Mouse (Mus musculus) cerebellum, adult 2 months (tissue): Measurements from ENCODE around the gene Kif11. TPM values are rescaled to one million over a fixed set of nuclear protein-coding genes. Genes with fewer than 3 reads are reported as not detected.

ENCODE experiments used
- DNase-seq, 2 experiments: peaks; one replicate each; pipeline ENCODE4 v3.0.0; 2021
- H3K27ac ChIP-seq: fragments of 200-500 bp; 2 replicates; pipeline ENCODE4 v1.5.1; 2012; ENCODE audit warnings: low read length, control low read depth, inconsistent platforms; ENCODE audit not compliant: insufficient read depth
- H3K27me3 ChIP-seq: fragments of 200-500 bp; 2 replicates; pipeline ENCODE4 v1.6.1; 2012; ENCODE audit warnings: inconsistent platforms, mild to moderate bottlenecking, low read length, moderate library complexity; ENCODE audit not compliant: control insufficient read depth, insufficient read depth
- H3K4me1 ChIP-seq: fragments of 200-500 bp; 2 replicates; pipeline ENCODE4 v1.6.1; 2011; ENCODE audit warnings: low read length; ENCODE audit not compliant: control insufficient read depth, insufficient read depth
- H3K4me3 ChIP-seq: fragments of 200-500 bp; replicated peaks from 2 replicates; pipeline ENCODE3; 2011; ENCODE audit warnings: mild to moderate bottlenecking, low read depth, low read length, control low read depth; ENCODE audit not compliant: insufficient read depth
- CTCF ChIP-seq: fragments of 200-500 bp; IDR thresholded peaks from 2 replicates; pipeline ENCODE4 v1.5.1; 2011; ENCODE audit warnings: low read depth, mild to moderate bottlenecking, control low read depth, low read length, moderate library complexity, borderline replicate concordance; ENCODE audit not compliant: insufficient read depth
- POLR2A ChIP-seq: fragments of 200-500 bp; IDR thresholded peaks from 2 replicates; pipeline ENCODE4 v1.6.1; 2011; ENCODE audit warnings: low read length, control low read depth, borderline replicate concordance; ENCODE audit not compliant: insufficient read depth
- WGBS: fragments of 180-500 bp; shearing (Covaris S2); methylation state at CpG from one replicate; pipeline ENCODE4 v1.1.7; 2018; 5-methylcytosine and 5-hydroxymethylcytosine counted together
- polyA plus RNA-seq: library from polyadenylated mRNA; depleted of rRNA; stranded (reverse); fragments of >200 nt; gene quantifications from 2 replicates; pipeline ENCODE4 v1.2.3, GENCODE M21; 2012

The Kif11 gene
- polyA plus RNA-seq, 1 experiment = 0.49 TPM

DNA sequence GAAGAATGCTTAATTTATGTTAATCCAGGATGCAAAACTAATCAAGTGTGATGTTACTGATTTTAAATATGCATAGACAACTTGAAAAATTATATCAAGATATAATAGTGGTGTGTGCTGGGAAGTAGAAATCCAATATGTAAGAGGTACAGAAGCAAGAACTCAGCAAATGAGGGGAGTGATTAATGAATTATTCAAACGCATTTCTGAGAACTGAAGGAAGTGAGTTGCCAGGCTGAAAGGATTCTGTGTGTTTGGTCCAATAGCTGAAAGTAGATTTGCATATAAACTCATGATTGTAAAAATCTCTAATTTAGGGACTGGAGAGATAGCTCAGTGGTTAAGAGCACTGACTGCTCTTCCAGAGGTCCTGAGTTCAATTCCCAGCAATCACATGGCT, 7.2 kb upstream of the Kif11 start:
- no peak for DNase-seq
- no peak overlapping the region for H3K4me3 ChIP-seq
- H3K4me1 ChIP-seq = no peaks in the 10 kb centered on the region
- no peak for TF ChIP-seq POLR2A
- no peak for TF ChIP-seq CTCF
- WGBS = 73% methylated on average over 1 of the region's 1 CpGs
- H3K27me3 ChIP-seq = no peaks in the 10 kb centered on the region
- no peak overlapping the region for H3K27ac ChIP-seq

DNA sequence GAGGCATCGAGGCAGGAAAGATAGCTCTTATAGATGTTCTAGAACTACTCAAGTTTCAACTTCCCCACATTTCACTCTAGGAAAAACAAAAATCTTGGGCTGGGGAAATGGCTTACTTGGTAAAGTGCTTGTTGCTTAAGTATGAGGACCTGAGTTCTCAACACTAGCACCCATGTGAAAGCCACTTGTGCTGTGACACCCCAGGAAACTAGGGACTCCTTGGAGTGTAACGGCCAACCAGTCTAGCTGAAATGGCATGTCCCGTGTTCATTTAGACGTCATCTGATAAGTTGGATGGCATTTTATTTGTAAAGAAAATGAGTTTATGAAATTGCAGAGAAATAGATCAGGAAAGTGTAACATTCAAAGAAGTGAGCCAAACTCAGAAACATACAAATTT, 6.3 kb upstream of the Kif11 start:
- Histone ChIP-seq H3K4me3 (no peak overlapping the region), H3K27me3 (no peaks in the 10 kb centered on the region), H3K27ac (no peak overlapping the region), H3K4me1 (no peaks in the 10 kb centered on the region)
- TF ChIP-seq CTCF (no peak), POLR2A (no peak)
- WGBS = 88% methylated on average over 4 of the region's 4 CpGs
- DNase-seq = no peak

DNA sequence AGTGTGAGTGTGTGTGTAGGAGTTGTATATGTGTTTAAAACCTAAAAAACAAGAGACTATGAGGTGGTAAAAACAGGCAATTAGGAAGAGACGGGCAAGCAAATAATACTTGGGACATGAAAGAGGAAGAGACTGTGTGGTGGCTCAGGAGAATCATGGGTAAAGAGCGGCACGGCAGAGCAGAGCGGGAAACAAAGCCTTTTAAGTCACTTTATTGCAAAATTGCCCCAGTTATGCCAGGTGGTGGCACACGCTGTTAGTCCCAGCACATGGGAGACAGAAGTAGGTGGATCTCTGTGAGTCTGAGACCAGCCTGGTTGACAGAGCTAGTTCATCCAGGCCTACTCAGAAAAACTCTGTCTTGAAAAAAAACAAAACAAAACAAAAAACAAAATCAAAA, 5.8 kb upstream of the Kif11 start:
- no peak for TF ChIP-seq CTCF
- TF ChIP-seq POLR2A = no peak
- 91% methylated on average over 5 of the region's 5 CpGs for WGBS
- Histone ChIP-seq H3K4me1 (no peaks in the 10 kb centered on the region), H3K27ac (no peak overlapping the region), H3K4me3 (no peak overlapping the region), H3K27me3 (no peaks in the 10 kb centered on the region)
- DNase-seq = no peak

DNA sequence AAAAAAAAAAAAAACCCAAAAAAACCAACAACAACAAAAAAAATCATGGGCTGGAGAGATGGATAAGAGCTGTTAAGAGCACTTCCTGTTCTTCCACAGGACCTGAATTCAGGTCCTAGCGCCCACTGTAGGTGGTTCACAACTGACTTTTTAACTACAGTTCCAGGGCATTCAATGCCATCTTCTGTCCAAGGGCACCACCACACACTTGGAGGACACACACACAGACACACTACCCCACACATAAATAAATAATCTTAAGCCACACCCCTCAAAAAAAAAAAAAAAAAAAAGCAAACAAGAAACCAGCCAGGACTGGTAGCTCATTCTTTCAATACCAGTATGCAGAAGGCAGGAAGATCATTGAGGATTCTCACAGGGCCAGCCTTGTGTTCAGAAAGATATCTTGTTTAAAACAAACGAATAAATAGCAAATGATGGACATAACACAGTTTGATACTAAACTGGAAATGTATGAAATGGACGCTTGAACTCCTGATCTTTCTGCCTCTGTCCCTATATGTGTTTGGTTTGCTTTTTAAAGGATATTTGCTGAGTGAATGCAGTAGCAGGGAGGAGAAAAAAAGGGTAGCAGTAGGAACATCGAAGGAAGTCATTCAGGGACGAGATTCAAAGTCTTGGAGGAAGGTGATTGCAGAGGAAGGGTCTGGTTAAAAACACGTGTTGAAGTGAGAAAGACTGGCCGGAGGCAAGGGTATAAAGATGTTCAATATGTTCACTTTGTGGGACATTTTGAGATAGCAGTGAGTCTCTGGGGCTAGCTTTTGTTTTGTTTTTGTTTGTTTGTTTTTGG, 1.1 kb upstream of the Kif11 start:
- Histone ChIP-seq H3K4me3 (peak overlapping the region; percentile 68), H3K27ac (peak overlapping the region; percentile 67), H3K27me3 (no peaks in the 10 kb centered on the region), H3K4me1 (no peaks in the 10 kb centered on the region)
- no peak for TF ChIP-seq POLR2A
- no peak for TF ChIP-seq CTCF
- WGBS = 21% methylated on average over 7 of the region's 7 CpGs
- no peak for DNase-seq

DNA sequence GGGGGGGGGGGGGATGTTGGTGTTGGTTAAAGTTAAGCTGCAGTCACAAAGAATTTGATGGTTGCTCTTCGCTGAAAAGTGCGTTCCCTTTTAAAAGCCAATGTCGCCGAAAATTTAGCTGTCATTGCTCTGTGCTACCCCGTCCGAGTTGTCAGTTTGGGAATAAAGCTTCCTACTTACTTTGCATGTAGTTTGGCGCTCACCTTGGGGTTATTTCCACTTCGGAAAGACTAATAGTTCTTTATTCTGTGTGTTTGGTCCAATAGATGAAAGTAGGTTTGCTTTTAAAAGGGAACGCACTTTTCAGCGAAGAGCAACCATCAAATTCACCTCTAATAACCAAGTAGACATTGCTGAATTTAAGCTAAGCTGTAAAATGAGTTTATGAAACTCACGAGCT, 638 bp downstream of the Kif11 start:
- WGBS = 1% methylated on average over 11 of the region's 11 CpGs
- no peaks in the 10 kb centered on the region for H3K4me1 ChIP-seq
- no peak overlapping the region for H3K27ac ChIP-seq
- H3K4me3 ChIP-seq = no peak overlapping the region
- no peak for TF ChIP-seq CTCF
- no peak for TF ChIP-seq POLR2A
- H3K27me3 ChIP-seq = no peaks in the 10 kb centered on the region
- no peak for DNase-seq

DNA sequence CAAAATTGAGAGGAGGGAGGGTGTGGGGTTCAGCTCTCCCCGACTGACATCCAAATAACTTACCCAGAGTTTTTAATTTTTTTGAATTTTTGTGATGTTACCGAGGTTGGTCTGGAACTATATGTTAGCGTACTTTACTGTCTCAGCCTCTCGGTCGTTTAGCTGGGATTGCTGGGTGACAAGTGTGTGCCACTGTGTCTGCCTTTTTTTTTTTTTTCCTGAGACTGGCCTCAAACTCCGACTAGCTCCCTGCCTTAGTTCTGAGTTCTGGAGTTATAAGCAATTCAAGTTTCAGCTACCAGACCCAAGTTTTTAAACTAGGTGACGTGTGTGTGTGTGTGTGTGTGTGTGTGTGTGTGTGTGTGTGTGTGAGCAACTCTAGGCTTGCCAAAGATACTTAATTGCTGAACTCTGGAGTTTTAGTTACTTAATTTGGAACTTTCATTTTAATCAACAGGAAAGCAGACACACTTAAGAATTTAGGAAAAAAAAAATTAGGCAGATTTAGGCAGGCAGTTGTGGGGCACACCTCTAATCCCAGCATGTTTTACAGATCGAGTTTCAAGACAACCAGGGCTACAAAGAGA, 1.3 kb downstream of the Kif11 start:
- no peak for DNase-seq
- Histone ChIP-seq H3K4me1 (no peaks in the 10 kb centered on the region), H3K27ac (no peak overlapping the region), H3K4me3 (no peak overlapping the region), H3K27me3 (no peaks in the 10 kb centered on the region)
- no peak for TF ChIP-seq CTCF
- no peak for TF ChIP-seq POLR2A
- WGBS = 9% methylated on average over 8 of the region's 8 CpGs

DNA sequence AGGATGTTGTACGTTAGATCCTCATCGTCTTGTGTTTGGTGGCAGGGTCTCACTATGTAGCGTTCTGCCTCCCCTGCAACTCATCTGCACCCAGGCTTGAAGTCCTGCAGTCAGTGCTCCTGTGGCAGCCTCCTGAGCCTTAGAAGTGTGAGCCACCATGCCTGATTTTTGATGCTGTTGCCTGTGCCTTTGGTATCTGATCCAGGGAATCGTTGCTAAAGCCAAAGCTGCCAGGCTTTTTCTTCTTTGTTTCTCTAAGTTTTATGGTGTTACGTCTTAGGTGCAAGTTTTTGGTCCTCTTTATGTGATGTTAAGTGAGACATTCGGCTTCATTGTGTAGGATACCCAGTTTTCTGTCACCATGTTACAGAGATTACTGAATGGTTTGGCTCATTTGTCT, 2.6 kb downstream of the Kif11 start:
- no peak overlapping the region for H3K4me3 ChIP-seq
- no peaks in the 10 kb centered on the region for H3K4me1 ChIP-seq
- H3K27ac ChIP-seq = no peak overlapping the region
- 53% methylated on average over 6 of the region's 6 CpGs for WGBS
- TF ChIP-seq POLR2A = no peak
- TF ChIP-seq CTCF = no peak
- H3K27me3 ChIP-seq = no peaks in the 10 kb centered on the region
- DNase-seq = no peak

DNA sequence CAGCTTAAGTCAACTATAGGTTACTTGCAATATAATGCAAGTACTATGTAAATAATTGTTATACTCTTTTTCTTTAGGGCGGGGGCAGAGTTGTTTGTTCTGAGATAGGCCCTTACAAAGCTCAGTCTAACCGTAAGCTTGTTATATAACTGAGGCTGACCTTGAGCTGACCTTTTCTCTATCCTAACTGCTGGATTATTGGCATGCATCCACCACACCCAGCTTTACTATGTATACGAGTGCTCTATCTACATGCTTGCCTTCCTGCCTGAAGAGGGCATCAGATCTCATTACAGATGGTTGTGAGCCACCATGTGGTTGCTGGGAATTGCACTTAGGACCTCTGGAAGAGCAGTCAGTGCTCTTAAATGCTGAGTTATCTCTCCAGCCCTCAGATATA, 9.9 kb downstream of the Kif11 start:
- Histone ChIP-seq H3K27me3 (no peaks in the 10 kb centered on the region), H3K4me3 (no peak overlapping the region), H3K4me1 (no peaks in the 10 kb centered on the region), H3K27ac (no peak overlapping the region)
- 70% methylated on average over 3 of the region's 3 CpGs for WGBS
- no peak for DNase-seq
- TF ChIP-seq POLR2A = no peak
- no peak for TF ChIP-seq CTCF
